Mouse (Mus musculus): ENCODE measurements at regions not wholly inside any gene's neighbourhood (a gene's known extent, or its start where the extent isn't known, plus 50 kb on each side); places are given as distances from the start of the nearest gene placed in this dataset.

DNA sequence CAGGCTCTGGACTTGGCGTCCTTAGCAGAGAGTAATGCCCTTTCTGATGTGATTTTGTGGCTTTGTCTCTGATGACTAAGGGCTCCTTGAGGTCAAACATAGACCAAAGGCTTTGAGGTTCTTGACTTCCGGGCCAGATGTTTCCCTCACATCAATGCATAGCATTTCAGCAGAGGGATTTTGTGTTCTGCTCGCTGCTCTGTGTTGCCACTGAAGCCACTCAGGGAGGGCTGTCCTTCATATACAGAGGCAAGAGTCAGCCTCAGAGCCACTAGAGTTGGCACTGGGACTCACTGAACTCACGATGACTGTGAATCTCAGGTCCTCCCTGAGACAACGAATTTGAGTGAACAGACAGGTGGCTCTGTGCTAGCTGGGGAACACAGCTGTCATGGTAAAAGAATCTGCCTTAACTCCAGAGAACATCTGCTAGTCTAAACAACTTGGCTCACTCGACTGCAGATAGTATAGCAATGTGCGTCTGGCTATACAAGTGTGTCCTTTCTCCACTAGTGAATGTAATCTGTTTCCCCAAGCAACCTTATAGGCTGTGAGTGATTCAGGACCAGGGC, 74.3 kb downstream of the Gp2 start:
- peak; percentile 37; the same call in 1 of the 2 replicates for ATAC-seq (replicated peaks; ENCODE audit: poor library complexity)

DNA sequence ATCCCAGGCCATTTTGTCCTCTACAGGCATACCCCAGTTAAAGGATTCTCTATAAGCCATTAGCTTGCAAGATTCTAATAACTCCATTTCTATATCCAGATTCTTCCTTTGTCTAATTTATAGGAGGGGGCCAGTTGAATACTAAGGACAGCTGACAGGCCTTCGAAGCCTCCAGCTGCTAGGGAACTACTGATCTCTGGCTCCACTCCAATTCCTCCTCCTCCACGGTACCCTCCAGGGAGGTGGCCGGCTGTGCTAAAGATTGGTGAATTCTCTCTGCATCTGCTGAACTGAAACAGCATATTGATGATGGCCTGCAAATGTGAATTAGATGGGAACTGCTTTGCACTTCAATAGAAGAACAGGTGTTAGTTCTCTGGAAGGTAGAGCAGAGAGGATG, 79.2 kb downstream of the Gp2 start:
- ATAC-seq (replicated peaks; ENCODE audit: poor library complexity), result no peak

DNA sequence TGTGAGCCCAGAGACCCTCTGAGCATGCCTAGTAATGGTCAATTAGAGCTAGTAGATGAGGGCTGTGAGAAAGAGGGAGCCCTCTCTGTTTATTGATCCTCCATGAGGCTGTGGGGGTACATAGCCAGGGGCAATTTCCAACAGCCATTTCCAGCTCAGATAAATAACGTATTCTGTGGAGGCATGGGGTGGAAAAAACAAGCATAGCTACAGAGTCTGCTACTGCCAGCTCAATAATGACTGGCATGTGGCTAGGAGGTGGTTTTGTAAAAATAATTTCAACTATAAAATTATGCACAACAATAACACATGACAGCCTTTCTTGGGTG, 94.9 kb downstream of the Gp2 start:
- ATAC-seq (replicated peaks; ENCODE audit: poor library complexity), result no peak

DNA sequence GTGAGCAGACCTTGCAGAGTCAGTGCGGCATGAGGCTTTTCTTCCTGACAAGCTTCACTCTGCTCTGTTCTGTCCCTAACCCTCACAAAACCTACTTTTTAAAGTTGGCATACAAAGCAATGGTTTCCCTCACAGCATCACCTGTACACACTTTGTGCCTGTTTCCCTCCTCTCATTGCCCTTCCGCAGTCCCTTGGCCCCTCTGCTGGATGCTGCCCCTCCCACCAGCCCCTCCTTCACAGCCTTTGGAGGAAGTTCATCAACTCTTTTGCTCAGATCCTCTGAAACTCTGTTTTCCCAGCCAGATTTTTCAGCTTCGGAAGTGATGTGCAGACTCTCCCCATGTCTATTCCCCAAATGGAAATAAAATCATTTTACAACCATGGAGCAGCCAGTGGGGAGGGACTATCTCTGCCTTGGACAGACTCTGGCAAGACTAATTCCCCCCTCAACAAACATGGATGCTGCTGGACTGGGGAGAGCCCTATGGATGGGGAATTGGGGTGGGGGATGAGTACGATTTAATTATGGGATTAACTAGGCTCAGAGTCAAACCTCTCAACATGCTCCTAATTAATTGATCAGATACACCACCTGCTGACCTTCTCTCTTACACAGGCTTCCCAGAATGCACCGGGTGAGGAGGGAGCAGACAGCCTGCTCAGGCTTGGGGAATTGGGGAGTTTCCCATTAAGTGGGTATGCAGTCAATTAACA, 95.4 kb downstream of the Gp2 start:
- ATAC-seq (replicated peaks; ENCODE audit: poor library complexity), result no peak

DNA sequence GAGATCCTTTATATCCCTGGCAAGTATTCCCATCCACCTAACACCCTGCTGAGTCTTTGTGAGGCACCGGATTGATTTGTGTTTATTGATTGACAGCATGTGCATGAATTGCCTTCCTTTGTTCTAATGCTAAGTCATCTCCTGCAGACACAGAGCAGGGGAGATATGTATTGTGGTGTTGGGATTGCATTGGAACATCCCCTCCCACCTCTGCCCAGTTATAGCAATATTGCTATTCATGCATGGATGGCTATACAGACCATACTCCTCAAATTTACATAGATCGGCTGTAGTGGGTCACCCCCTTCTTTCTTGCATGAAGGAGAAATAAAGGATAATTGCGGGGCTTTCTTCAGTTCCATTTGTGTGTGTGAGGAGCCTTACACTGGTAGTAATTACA, 101.7 kb downstream of the Gp2 start:
- no peak for ATAC-seq (replicated peaks; ENCODE audit: poor library complexity)

DNA sequence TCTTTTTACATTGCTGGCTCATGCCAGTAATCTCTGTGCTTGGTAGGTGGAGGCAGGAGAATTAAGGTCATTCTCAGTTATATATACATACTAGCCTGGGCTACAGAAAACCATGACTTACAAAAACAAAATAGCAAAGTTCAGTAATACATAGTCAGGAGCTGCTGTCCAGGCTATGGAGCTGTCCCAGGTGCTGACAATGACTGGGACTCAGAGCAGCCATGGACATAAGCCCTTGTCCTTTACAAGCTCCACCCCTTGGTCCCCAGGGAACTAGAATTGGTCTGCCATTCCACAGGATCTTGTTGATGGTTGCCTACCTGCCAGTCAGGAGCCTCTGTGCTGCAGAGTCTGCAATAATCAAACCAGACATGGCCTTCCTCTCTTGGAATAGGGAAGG, 102.8 kb downstream of the Gp2 start:
- no peak for ATAC-seq (replicated peaks; ENCODE audit: poor library complexity)

DNA sequence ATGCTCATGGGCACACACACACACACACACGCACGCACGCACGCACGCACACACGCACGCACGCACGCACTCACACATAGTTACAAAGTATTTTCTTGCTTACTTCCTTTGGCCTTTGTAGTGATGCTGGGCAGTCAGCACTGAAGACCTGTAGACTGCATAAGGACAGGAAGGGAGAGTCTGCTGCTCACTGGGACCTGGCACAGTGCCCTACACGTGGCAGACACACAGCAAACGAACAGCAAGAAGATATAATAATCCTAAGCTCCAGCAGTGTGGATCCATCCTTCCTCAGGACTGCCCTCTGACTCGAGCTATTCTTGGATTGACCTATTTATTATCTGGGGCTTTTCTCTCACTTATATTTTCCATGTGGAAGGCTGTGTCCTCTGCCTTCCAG, 106.5 kb downstream of the Gp2 start:
- no peak for ATAC-seq (replicated peaks; ENCODE audit: poor library complexity)

DNA sequence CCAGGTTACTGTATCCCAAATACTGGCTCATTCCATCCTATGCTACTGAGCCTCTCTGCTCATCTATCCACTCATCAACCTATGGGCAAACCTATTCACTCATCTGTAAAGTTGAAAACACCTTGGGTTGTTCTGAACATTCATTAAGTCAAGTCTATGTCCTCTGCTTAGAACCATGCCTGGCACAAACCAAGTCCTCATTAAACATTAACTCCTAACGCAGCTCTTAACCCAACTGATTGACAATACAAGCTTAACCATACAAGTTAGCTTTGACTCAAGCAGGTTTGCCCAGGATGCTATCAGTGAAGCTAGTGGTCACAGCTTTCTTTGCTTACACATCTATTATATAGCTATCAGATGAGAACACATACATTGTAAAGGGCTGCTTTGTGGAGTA, 108.4 kb downstream of the Gp2 start:
- no peak for ATAC-seq (replicated peaks; ENCODE audit: poor library complexity)

DNA sequence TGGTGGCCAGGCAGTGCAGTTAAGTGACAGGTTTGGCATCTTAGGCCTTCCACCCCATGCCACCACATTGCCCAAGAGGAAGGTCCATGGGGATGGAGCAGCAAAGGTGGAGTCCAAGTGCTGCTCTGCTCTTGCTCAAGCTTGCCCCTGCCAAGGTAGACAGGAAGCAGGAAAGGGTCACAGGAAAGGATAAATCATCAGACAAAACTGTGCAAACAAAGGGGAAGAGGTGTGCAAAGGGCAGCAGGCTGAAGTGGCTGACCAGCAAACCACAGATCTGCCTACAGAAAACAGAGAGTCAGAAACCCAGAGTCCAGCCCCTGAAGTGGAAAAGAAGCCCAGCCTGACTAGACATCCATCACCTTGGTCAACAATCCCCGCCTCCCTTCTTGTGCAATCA, 115.7 kb downstream of the Gp2 start:
- no peak for ATAC-seq (replicated peaks; ENCODE audit: poor library complexity)

DNA sequence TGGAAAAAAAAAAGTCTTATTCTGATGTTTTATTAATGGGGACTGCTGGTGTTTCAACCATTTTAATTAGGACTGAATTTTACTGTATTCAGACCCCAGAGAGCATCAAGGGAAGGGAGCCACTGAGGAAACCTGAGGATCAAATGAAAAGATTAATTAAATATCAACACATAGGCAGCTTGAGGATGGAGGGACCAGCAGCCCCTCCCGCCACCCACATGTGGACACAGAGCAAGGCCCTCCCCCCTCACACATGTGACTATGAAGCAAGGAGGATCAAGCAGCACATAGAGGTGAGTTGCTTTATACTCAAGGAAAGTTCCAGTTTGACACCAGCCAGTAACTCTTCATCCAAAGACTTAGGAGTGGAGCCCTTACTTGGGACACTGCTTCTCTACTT, 126.0 kb downstream of the Gp2 start:
- no peak for ATAC-seq (replicated peaks; ENCODE audit: poor library complexity)

DNA sequence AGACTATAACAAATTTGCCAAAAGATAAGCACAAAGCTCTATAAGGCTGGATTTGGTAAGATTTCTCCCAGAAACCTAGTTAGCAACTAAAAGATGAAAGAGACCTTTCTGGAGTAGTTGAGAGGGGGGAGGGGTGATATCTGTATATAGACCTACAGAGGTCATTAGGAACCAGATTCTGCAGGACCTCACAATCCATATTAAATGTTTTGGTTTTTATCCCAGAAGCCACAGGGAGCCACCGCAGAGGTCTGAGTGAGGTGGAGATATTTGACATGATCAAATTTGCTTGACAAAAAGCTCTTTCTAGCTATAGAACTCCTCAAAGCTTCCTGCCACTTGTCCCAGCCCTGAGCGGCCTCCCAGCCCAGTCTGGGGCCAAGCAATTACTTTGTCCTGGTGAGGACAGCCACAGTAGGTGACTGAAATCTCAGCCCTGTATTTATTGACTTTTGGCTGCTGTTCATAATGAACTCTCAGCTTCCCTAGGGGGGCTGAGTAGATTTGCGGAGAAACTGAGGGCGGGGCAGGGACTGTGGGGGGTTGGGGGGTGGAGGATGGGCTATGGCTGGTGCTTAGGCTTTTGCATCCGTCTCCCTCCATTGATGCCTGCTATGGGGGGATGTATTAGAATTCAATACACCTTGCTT, 128.5 kb downstream of the Gp2 start:
- ATAC-seq (replicated peaks; ENCODE audit: poor library complexity), result no peak

DNA sequence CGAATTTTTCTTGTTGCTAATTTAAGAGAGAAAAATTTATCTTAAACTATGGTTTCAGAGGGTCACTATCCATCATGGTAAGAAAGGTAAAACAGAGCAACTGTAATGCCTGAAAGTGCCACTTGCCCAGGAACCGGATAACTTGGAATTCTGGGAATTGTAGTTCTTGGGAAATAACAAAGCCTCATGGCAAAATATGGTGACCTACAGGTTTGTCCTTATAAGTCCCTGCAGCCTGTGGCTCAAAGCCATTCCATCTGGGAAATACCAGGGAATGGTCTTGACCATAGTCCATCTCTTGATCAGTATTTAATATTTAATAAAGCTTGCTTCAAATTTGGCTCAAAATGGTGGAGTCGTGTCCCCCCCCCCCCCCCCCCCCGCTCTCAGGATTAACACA, 111.9 kb upstream of the Gpr139 start:
- no peak for ATAC-seq (replicated peaks; ENCODE audit: poor library complexity)

DNA sequence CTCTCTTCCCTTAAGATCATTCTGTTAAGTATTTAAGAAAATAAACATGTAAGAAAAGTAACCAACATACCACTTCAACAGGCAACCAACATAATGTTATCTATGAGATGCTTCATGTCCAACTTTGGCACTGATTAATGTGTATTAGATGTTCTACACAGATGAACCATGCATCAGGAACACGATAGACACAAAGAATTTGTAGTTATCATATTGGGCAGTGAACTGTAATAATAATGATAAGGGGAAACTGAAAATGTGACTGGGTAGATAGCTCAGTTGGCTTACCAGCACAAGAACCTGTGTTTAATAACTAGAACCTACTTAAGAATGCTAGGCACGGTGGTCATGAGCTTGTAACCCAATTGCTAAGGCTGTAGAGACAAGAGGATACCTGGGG, 107.0 kb upstream of the Gpr139 start:
- ATAC-seq (replicated peaks; ENCODE audit: poor library complexity), result no peak

DNA sequence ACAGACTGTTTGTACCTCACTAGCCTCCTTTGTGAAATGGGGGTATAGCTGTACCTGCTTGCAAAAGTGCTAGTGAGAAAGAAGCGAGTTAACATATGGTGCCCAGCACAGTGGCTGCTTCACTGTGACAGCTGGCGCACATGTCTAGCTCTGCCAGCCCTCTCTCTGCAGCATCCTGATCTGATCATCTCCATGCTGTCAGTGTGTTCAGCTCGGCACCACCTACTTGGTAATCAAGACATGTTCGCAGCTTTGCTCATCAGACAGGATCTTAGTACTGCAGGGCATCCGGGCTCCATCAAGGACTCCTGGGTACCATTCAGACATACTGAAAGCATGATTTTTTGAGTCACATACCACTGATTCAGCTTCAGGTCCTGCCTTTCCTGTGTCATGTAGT, 100.9 kb upstream of the Gpr139 start:
- ATAC-seq (replicated peaks; ENCODE audit: poor library complexity), result no peak

DNA sequence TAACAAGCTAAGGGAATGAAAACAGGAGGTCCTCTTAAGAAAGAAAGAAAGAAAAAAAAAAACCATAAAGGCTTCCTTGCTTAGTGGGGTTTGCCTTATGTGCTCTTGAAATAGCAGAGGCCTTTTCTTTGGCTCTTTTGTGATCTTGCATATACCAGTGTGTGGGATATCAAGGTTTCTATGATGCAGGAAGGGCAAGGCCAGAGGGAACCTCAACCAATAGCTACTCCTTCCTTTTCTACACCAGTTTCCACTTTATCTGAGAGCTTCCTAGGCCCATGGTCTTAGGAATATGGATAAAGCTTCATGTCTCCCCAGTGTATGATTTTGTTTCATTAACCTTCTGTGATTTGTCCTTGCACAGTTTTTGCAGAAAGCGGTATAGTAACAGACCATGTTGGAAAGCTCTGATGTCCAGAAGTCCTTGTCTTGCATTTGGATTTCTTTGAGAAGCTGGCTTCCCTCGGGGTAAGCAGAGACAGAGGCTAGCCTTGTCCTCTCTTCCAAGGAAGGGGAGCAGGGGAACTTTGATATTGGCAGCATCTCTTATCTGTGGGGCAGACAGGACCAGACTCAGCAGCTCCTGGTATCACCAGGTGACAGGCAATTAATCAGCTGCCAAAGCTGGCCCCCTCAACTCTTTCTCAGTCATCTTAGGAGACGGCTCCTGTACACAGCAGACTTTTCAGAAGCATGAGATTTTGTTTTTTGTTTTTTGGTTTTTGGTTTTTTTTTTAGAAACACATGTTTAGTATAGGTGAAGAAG, 95.7 kb upstream of the Gpr139 start:
- no peak for ATAC-seq (replicated peaks; ENCODE audit: poor library complexity)

DNA sequence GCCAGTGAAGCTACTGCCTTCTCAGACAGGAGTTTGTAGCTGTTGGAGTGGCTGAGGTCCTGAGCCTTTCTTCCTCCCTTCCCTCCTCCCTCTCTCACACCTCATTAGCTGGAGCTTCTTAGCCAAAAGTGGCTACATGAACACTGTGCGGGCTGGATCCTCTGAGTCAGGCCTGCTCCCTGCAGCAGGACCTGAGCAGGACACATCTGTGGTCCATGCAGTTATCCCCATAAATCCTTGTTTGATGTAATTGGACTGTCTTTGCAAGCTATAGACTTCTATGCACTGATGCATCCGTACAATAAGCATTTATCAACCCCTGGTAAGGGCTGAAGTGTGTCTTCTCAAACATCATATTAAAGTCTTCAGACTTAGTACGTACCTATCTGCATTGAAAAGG, 88.2 kb upstream of the Gpr139 start:
- no peak for ATAC-seq (replicated peaks; ENCODE audit: poor library complexity)

DNA sequence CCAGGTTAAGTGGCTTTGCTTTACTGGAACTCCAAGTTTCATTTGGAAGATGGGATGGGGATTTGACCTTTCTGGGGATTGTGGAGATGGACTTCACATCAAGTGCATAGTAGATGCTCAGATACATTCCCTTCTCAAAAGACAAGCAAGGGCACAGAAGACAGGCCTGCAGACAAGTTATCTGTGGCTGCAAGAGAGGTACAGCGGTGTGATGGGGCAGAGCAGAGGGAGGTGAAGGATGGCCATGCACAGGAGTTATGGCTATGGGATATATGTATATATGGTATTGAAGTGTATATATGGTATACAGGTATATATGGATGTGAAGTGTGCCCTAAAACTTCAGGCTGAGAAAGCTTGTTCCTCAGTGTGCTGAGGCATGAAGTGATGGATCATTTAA, 87.0 kb upstream of the Gpr139 start:
- no peak for ATAC-seq (replicated peaks; ENCODE audit: poor library complexity)

DNA sequence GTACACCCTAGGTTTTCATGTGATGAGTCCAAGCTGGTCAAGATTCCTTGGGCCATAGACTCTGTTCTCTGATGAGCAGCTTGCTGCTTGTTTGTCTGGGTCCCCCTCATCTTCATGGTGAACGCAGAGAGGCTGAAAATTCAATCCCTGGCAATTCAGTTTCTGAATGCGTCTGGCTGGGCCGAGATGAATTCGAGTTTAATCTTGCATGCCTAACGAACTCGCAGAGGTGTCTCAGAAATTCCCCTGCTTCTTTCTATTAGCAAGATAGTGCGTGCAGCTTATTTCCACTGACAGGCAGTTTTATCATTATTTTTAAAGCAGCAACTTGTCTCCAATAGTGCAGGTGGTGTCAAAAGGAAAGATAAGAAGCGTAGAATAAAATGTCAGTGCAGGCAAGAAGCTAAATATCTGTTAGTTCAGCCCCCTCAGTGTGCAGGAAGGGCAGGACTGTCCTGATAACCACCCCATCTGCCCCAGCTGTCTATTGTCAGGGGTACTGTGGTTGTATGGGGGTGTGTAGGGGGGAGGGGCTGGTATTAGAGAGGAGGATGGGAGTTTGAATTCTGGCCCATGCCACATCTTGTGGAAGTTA, 86.5 kb upstream of the Gpr139 start:
- no peak; the same call in 1 of the 2 replicates for ATAC-seq (replicated peaks; ENCODE audit: poor library complexity)

DNA sequence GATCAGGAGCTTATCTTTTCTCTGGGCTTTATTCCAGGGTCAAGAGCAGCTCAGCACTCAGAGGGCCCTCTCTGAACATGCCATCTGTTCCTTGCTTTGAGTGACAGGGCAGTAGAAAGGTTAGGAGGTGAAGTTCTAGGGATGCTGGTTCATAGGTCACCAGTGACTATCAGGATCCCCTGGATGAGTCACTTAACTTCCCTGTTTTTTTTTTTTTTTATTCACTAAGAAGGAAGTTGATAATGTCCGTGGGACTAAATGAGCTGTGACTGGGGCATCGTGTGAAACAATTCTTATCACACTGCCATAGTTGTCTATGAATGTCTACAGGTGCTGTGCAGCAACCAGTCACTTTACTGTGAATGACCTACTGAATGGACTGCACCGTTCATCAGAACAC, 73.8 kb upstream of the Gpr139 start:
- no peak for ATAC-seq (replicated peaks; ENCODE audit: poor library complexity)

DNA sequence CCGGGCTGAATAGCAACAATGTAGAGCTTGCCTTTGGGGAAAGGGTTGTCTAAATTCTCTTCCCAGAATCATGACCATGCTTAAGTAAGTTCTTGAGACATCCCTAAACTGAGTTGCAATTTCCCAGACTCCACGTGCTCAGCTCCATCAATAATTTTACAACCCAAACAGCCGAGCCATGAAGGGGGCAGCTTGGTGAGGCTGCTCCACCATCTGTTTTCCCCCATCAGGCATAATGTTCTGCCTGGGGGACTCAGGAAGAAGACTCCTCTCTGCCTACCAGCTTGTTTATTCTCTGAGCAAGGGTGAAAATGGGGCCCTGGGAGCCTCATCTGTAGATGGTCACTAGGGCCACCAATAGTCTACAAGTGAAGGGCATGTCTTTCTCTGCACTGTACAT, 72.5 kb upstream of the Gpr139 start:
- ATAC-seq (replicated peaks; ENCODE audit: poor library complexity), result no peak

DNA sequence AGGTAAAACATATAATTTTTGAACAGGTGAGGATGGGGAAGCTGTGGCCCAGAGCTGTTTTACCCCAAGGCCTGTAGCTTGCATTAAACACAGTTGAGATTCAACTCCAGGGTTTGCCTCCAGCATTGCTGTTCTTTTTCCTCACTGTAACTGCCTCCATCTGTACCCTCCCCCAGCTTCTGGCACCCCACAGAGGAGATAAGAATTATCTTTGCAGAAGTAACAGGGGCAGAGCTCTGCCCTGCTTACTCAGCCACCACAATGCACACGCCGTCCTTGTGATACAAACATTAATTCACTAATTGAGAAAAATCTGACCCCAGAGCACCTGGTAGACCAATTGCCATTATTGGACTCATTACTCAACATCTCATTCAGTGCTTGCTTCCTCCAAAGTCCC, 68.3 kb upstream of the Gpr139 start:
- no peak for ATAC-seq (replicated peaks; ENCODE audit: poor library complexity)

DNA sequence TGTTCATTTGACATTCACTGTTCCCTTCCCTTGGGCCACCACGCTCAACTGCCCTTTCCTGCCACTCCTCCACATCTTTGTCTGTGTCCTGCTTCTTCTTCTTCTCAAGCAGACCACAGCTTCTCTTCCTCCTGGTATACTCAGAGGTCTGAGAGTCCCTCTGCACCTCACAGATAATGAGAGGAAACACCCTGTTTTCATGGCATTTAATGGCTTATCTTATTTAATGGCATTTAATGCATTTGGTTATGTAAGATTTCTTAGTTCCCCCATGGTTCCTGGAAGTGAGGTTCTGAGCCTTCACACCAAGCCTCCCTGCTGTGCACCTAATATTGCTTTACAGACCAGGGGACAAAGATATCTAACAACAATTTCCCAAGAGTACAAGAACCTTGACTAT, 67.3 kb upstream of the Gpr139 start:
- ATAC-seq (replicated peaks; ENCODE audit: poor library complexity), result no peak

All from megakaryocyte progenitor cell, adult 5-6 weeks (primary cell).